Mouse (Mus musculus) liver, embryonic 16.5 days (tissue): ENCODE measurements around the gene Rffl. TPM values are rescaled to one million over a fixed set of nuclear protein-coding genes. Genes with fewer than 3 reads are reported as not detected.

Source experiments
- ATAC-seq: fragments of 200-750 bp; cut with Nextera tagmentation; 2 replicates; pipeline ENCODE4 v1.8.0; 2017; ENCODE audit warnings: low read depth, mild to moderate bottlenecking, moderate number of reproducible peaks, moderate library complexity
- H3K27ac ChIP-seq: fragments of 300-500 bp; sonication (generic); 2 replicates; pipeline ENCODE4 v1.5.1; 2014; ENCODE audit warnings: mild to moderate bottlenecking, low read length
- H3K27me3 ChIP-seq: fragments of 300-500 bp; sonication (generic); 2 replicates; pipeline ENCODE4 v1.6.1; 2014; ENCODE audit warnings: low read depth, low read length, mixed read lengths; ENCODE audit not compliant: control insufficient read depth, insufficient read depth
- H3K36me3 ChIP-seq: fragments of 300-500 bp; sonication (generic); 2 replicates; pipeline ENCODE4 v1.6.1; 2014; ENCODE audit warnings: mild to moderate bottlenecking; ENCODE audit not compliant: control insufficient read depth, insufficient read depth
- H3K4me1 ChIP-seq: fragments of 300-500 bp; sonication (generic); 2 replicates; pipeline ENCODE4 v1.6.1; 2014; ENCODE audit warnings: low read depth, low read length, mixed read lengths; ENCODE audit not compliant: control insufficient read depth
- H3K4me2 ChIP-seq: fragments of 300-500 bp; sonication (generic); 2 replicates; pipeline ENCODE4 v1.6.1; 2014; ENCODE audit warnings: low read depth, low read length, mixed read lengths
- H3K4me3 ChIP-seq: fragments of 300-500 bp; sonication (generic); 2 replicates; pipeline ENCODE4 v1.5.1; 2014; ENCODE audit warnings: low read depth, mild to moderate bottlenecking, low read length
- H3K9ac ChIP-seq: fragments of 300-500 bp; sonication (generic); 2 replicates; pipeline ENCODE4 v1.6.1; 2014; ENCODE audit warnings: low read depth, low read length
- H3K9me3 ChIP-seq: fragments of 300-500 bp; sonication (generic); replicated peaks from 2 replicates; pipeline ENCODE4 v1.6.1; 2016; ENCODE audit warnings: low read length; ENCODE audit not compliant: control insufficient read depth
- WGBS: fragments of 180-500 bp; shearing (Covaris S2); extraction: QIAGEN DNeasy Blood & Tissue Kit; methylation state at CpG from one replicate; pipeline ENCODE4 v1.1.7; 2014; ENCODE audit not compliant: insufficient replicate concordance; 5-methylcytosine and 5-hydroxymethylcytosine counted together
- polyA plus RNA-seq: library from polyadenylated mRNA; unstranded; fragments of >200 nt; fragmentation: Nextera tagmentation; extraction: Ambion mirVana; gene quantifications from 2 replicates; pipeline ENCODE4 v1.2.1, GENCODE M21; 2015

The Rffl gene
- polyA plus RNA-seq, 1 experiment from 2014 or later = 26.4 TPM

DNA sequence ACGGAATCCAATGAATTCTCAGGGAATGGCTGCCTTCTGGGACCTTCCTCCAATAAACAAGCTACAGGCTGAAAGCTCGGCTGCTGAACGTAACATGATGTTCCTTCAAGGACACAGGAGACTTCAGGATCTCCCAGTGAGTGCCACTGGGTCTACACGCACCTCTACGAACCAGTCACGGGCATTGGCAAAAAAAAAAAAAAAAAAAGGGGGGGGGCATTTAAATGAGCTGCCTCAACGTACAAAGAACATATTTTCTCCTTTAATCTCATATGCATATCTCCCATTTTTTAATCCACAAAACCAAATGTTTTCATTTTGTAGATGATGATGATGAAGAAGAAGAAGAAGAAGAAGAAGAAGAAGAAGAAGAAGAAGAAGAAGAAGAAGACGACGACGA, 5.1 kb downstream of the Rffl start:
- Histone ChIP-seq H3K27me3 (no peaks in the 10 kb centered on the region), H3K9ac (no peak overlapping the region), H3K4me2 (0 out of 2 replicates have a peak overlapping the region, but pooled peaks have one; percentile 51), H3K9me3 (no peaks in the 10 kb centered on the region), H3K27ac (no peak overlapping the region), H3K4me1 (peaks cover 61% of the 10 kb centered on the region), H3K36me3 (no peaks in the 10 kb centered on the region), H3K4me3 (no peak overlapping the region)
- no peak for ATAC-seq
- 67% methylated on average over 10 of the region's 10 CpGs for WGBS

DNA sequence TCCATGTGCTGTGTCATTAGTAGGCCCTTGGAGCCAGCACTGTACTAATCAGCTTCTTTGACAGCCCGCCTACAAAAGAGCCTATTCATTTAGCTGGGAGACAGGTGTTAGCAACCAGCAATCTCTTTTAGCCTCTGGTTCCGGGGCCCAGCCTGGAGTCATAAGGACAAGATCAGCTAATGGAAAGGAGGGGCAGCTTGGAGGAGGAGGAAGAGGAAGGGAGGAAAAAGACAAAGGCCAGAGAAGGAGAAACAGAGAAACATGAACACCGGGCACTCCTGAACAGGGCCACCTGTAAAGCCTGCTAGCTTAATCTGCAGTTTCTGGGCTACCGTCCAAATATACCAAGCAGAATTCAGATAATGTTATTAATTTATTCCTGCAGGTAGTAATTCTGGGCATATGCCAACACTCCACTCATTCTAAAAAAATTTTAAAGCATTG, 7.5 kb downstream of the Rffl start:
- Histone ChIP-seq H3K27ac (peak overlapping the region; percentile 46), H3K9me3 (no peaks in the 10 kb centered on the region), H3K4me3 (no peak overlapping the region), H3K4me2 (no peak overlapping the region), H3K27me3 (no peaks in the 10 kb centered on the region), H3K36me3 (peaks cover 2% of the 10 kb centered on the region; the same call in 1 of the 2 replicates), H3K4me1 (peaks cover 56% of the 10 kb centered on the region), H3K9ac (no peak overlapping the region)
- WGBS = 40% methylated on average over 4 of the region's 4 CpGs
- peak; percentile 65 for ATAC-seq

DNA sequence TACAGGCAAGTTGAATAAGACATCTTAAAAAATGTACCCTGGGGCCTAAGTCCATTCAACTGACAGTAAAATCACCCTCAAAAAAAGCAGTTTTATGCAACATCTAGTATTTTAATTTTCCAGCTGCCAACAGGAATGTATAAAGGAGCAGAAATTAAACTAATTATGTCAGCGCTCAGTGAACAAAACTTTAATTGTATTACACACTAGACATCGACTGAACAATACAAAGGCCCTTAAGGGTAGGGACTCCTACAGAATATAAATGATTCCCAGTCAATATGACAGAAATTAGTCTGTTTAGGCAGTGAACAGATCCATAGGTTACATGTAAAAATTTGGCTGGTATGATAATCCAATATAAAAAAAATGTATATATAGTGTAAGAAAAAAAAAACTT, 8.0 kb downstream of the Rffl start:
- Histone ChIP-seq H3K27me3 (no peaks in the 10 kb centered on the region), H3K4me3 (no peak overlapping the region), H3K4me1 (peaks cover 54% of the 10 kb centered on the region), H3K27ac (peak overlapping the region; percentile 68), H3K4me2 (peak overlapping the region; percentile 38), H3K9ac (no peak overlapping the region), H3K9me3 (no peaks in the 10 kb centered on the region), H3K36me3 (peaks cover 2% of the 10 kb centered on the region; the same call in 1 of the 2 replicates)
- 77% methylated on average over 2 of the region's 2 CpGs for WGBS
- ATAC-seq = no peak

DNA sequence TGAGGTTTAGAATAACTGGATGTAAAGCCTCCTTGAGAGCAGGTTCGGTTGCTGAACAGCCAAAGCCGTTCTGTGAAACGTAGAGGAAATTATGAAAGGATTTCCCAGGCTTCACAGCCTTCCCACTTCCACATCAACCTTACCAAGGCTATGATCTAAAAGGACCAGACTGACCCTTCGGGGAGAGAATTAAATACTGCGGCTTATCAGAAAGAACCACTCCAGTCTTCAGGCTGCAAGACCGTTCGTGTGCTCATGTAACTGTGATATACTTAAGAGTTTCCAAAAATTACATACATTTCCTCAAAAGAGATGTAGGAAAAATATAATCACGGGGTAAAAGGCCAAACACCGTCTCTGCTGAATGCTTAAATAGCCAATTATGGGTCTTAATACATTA, 8.4 kb downstream of the Rffl start:
- H3K4me2 ChIP-seq = peak overlapping the region; percentile 38
- H3K4me3 ChIP-seq = no peak overlapping the region
- peaks cover 2% of the 10 kb centered on the region; the same call in 1 of the 2 replicates for H3K36me3 ChIP-seq
- peak; percentile 64; the same call in 1 of the 2 replicates for ATAC-seq
- H3K9ac ChIP-seq = peak overlapping the region; percentile 12; the same call in 1 of the 2 replicates
- no peaks in the 10 kb centered on the region for H3K9me3 ChIP-seq
- H3K27ac ChIP-seq = peak overlapping the region; percentile 68
- H3K4me1 ChIP-seq = peaks cover 52% of the 10 kb centered on the region
- WGBS = 27% methylated on average over 9 of the region's 9 CpGs
- H3K27me3 ChIP-seq = no peaks in the 10 kb centered on the region

DNA sequence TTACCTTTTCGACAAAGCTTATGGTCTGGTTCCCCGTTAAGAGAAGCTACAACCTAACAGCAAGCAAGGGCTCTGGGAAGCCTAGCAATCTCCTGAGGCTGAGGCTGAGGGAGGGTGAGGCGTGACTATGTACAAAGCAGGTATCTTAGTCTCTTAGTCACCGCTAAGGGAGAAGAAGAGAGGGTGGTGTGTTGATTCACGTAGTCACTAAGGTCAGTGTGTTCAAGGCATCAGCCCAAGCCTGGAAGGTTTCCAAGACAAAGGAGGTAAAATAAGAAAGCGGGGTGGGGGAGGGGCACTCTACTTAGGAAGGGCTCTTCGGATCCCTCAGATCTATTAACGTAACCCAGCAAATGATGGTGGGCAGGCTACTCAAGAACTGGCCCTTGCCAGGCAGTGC, 9.5 kb downstream of the Rffl start:
- Histone ChIP-seq H3K27ac (no peak overlapping the region), H3K36me3 (peaks cover 2% of the 10 kb centered on the region; the same call in 1 of the 2 replicates), H3K27me3 (no peaks in the 10 kb centered on the region), H3K4me3 (no peak overlapping the region), H3K4me2 (no peak overlapping the region), H3K9ac (no peak overlapping the region), H3K9me3 (no peaks in the 10 kb centered on the region), H3K4me1 (peaks cover 49% of the 10 kb centered on the region)
- 75% methylated on average over 8 of the region's 8 CpGs for WGBS
- ATAC-seq = no peak

DNA sequence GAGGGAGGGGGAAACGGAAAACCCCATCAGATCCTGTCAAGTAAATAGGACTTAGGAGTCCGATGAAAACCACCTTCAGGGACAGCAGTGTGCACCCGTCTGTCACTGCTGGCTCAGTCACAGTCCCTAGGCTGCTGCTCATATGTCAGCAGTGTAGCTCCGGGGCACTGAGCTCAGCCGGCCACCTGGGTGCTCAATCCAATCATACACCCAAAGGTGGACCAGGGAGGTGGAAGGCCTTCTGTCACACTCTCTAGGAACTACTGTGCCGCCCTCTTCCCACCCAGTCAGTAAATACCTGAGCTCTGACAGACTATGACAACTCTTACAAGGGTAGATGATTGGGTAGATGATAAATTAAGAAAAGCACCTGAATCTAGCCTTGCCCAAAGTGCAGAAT, 10.3 kb downstream of the Rffl start:
- no peak overlapping the region for H3K4me3 ChIP-seq
- ATAC-seq = no peak
- peaks cover 2% of the 10 kb centered on the region; the same call in 1 of the 2 replicates for H3K36me3 ChIP-seq
- 72% methylated on average over 6 of the region's 6 CpGs for WGBS
- no peaks in the 10 kb centered on the region for H3K27me3 ChIP-seq
- no peak overlapping the region for H3K4me2 ChIP-seq
- H3K27ac ChIP-seq = no peak overlapping the region
- H3K4me1 ChIP-seq = peaks cover 52% of the 10 kb centered on the region
- no peak overlapping the region for H3K9ac ChIP-seq
- no peaks in the 10 kb centered on the region for H3K9me3 ChIP-seq

DNA sequence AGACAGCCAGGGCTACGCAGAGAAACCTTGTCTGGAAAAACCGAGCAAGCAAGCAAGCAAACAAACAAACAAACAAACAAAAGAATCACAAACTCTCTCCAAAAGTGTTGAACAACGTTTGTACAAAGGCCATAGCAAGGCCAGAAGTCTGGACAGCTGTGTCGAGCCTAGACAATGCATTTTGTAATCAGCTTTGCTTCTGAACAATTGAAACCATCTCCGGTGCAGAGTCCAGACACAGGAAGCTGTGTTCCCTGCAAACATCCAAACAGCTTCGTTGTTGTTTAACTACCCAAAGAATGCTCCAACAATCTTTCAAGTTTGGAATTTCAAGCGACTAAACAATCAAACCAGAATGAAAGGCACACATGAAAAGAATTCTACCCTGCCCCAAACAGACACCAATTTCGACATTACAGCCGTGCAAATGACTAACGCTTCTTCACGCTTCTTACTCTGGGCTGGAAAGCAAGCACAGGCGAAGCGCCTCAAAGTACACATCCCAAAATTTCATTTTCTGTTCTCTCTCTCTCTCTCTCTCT, 13.6 kb downstream of the Rffl start:
- WGBS = 65% methylated on average over 13 of the region's 13 CpGs
- ATAC-seq = no peak
- H3K27ac ChIP-seq = no peak overlapping the region
- no peak overlapping the region for H3K4me3 ChIP-seq
- H3K36me3 ChIP-seq = peaks cover 2% of the 10 kb centered on the region; the same call in 1 of the 2 replicates
- no peaks in the 10 kb centered on the region for H3K9me3 ChIP-seq
- H3K4me1 ChIP-seq = peaks cover 62% of the 10 kb centered on the region
- no peak overlapping the region for H3K9ac ChIP-seq
- H3K4me2 ChIP-seq = no peak overlapping the region
- H3K27me3 ChIP-seq = no peaks in the 10 kb centered on the region

DNA sequence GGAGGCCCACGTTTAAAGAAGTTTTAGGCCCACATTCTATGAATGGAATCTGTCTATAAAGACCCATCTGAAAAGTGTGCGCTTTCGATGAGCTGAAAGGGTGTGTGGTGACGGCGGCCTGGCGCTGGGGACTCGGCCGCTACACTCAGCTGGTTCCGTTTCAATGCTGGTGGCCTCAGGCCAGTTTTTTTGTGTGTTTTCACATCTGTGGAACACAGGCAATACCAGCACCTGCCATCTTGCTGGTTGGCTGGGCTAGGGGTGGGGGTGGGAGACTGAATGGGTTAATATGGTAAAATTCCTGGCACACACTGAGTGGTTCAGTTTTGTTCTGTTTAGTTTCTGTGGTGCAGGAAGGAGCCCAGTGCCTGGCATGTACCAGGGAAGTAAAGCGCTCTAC, 15.0 kb downstream of the Rffl start:
- H3K27ac ChIP-seq = peak overlapping the region; percentile 85
- peaks cover 65% of the 10 kb centered on the region for H3K4me1 ChIP-seq
- H3K4me2 ChIP-seq = no peak overlapping the region
- no peak for ATAC-seq
- H3K27me3 ChIP-seq = no peaks in the 10 kb centered on the region
- H3K4me3 ChIP-seq = no peak overlapping the region
- H3K36me3 ChIP-seq = peaks cover 2% of the 10 kb centered on the region; the same call in 1 of the 2 replicates
- H3K9me3 ChIP-seq = no peaks in the 10 kb centered on the region
- 77% methylated on average over 10 of the region's 10 CpGs for WGBS
- H3K9ac ChIP-seq = no peak overlapping the region

DNA sequence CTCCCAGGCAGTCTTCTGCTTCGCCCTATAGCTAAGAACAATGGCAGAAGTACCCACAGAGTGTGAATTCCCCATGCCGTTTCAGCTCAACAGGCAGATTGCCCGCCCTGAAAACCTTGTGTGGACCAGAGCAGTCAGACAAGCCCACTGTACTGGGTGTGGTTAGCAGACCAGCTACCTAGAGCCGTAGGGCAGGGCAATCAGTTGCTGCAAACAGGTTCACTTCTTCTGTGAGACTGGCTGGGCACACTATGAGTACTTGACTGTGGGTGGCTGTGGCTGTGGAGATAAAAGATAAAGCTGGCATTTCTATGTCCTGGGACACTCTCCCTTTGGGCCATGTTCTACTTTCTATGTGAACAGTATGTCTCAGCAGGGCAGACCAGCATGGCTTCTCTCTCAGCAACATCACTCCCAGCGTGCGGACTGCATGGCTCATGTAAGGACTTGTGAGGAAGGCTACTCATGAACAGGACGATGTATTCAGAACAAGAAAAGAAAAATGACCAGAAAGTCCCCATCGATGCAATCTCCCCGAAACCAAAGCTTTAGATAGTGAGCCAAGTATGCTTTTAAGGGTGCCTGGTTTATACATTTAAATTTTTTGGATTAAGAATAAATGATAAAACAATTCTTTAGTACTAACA, 15.6 kb downstream of the Rffl start:
- Histone ChIP-seq H3K27me3 (no peaks in the 10 kb centered on the region), H3K4me2 (peak overlapping the region; percentile 47), H3K27ac (peak overlapping the region; percentile 85), H3K4me1 (peaks cover 71% of the 10 kb centered on the region), H3K9ac (peak overlapping the region; percentile 44), H3K9me3 (no peaks in the 10 kb centered on the region), H3K36me3 (peaks cover 2% of the 10 kb centered on the region; the same call in 1 of the 2 replicates), H3K4me3 (peak overlapping the region; percentile 26)
- peak; percentile 95 for ATAC-seq
- WGBS = 51% methylated on average over 9 of the region's 9 CpGs
